Mouse (Mus musculus): ENCODE measurements around the gene Acpp.

Acpp gene

DNA sequence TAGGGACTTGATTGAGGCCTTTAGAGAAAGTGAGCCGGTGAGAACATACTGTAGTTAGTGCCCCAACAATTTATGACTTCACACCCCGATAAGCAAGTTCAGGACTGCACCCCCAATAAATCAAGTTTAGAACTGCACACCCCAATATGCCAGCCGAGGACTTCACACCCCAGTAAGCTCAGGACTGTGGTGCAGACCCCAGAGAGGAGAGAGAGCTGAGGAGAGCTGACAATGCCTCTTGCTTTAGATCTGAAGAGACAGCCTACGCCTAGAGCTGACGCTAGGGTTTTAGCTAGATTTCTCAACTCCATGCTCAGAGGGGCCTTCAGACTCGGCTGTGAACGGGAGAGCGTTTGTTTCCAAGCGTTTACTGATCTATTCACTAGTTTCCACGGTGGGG, 32.7 kb downstream of the Acpp start:
- no peak for DNase-seq (ENCODE audit: low spot score)

- no peak for DNase-seq (ENCODE audit: low spot score)
These were observed 33.2 kb downstream of the Acpp start for GRCm38 (mm10) chr9:104304376-104304775.

GRCm38 (mm10) chr9:104300569-104300968, 37.0 kb downstream of the Acpp start:
- DNase-seq (ENCODE audit: low spot score) = no peak

GRCm38 (mm10) chr9:104297041-104297440, 40.5 kb downstream of the Acpp start:
- DNase-seq (ENCODE audit: low spot score) = no peak

- no peak for DNase-seq (ENCODE audit: low spot score)
These were observed 52.6 kb downstream of the Acpp start for GRCm38 (mm10) chr9:104284934-104285333.

GRCm38 (mm10) chr9:104282536-104282935, 55.0 kb downstream of the Acpp start:
- no peak for DNase-seq (ENCODE audit: low spot score)

GRCm38 (mm10) chr9:104281737-104282136, 55.8 kb downstream of the Acpp start:
- no peak for DNase-seq (ENCODE audit: low spot score)

GRCm38 (mm10) chr9:104280725-104281495, 56.6 kb downstream of the Acpp start:
- DNase-seq (ENCODE audit: low spot score) = no peak

DNA sequence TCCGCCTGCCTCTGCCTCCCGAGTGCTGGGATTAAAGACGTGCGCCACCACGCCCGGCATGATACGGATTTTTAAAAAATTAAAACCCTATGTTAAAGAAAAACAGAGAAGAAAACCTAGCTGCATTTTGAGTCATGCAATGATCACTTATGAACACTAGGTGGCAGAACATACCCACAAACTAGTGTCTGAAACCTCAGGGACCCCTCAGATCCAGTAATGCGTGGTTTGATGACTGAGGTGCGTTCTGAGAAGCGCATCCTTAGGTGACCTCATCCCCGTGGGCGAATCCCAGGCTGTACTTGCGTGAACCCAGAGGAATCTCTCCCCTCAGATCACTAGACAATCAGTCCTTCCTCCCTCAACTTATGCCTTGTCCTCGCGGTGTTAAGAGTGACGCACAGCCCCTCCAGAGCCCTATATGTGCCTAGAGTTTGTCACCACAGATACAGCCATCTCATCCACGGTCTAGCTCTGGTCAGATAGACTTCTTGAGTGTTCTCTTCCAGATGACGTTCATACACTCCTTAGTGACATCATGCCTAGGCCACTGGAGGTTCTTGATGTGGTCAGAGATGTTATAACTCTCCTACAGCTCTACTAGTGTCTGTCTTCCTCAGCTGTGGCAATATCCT, 59.9 kb downstream of the Acpp start:
- DNase-seq (ENCODE audit: low spot score) = peak; percentile 20

GRCm38 (mm10) chr9:104275084-104275785, 62.3 kb downstream of the Acpp start:
- no peak for DNase-seq (ENCODE audit: low spot score)

- DNase-seq (ENCODE audit: low spot score) = no peak
These were observed 65.5 kb downstream of the Acpp start for GRCm38 (mm10) chr9:104272057-104272456.

DNA sequence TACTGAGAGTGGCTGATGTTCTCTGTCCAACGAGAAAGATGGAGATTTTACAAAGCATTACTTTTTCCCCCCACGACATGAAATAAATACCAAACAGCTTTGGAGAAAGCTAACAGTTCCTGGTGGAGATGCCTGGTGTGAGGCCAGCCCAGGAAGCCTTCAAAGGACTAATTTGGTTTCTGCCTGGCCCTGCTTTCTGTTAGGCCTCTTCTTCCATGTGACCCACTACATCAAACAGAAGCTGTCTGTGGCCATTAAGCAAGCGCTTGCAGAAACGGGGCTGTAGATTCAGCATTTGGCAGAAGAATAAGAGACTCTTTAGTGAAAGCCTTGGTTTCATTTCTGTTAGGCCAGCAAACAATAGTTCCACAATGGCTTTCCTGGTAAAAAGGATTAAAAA, 65.9 kb downstream of the Acpp start:
- no peak for DNase-seq (ENCODE audit: low spot score)

DNA sequence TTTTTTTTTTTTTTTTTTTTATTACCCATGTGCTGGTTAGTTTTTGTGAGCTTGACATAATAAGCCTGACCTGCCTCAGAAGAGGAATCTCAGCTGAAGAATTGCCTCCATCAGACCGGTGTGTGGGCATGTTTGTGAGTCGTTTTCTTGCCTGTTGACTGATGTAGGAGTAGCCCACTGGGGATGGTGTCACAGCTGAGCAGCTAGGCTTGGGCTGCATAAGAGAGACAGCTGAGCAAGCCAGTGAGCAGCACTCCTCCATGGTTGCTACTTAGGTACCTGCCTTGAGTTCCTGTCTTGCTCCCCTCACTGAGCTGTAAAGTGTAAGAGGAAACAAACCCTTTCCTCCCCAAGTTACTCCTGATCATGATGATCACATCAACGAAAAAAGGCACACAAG, 67.6 kb downstream of the Acpp start:
- no peak for DNase-seq (ENCODE audit: low spot score)

DNA sequence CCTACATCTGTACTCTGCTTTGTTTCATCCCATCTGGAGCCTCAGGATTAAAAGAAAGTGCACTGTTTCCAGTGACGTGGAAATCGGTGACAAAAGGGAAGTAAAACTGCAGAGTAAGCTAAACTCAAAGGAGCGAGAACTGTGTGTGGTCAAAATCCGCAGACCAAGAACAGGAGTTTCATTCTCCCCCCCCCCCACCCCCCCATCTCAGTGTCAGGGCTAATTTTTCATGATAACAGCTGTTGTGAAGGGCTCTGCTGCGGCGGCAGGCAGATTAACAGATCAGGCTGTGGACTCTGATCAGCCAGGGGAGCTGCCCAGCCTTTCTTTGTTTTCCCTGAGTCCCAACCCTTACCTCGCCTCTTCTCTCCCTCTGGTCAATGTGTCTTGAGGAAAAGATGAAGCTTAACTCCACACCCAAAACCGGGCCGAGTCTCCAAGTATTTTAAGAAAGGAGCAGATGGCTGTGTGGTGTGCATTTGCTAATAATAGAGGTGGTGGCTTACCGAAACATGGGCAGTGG, 68.1 kb downstream of the Acpp start:
- no peak for DNase-seq (ENCODE audit: low spot score)

DNA sequence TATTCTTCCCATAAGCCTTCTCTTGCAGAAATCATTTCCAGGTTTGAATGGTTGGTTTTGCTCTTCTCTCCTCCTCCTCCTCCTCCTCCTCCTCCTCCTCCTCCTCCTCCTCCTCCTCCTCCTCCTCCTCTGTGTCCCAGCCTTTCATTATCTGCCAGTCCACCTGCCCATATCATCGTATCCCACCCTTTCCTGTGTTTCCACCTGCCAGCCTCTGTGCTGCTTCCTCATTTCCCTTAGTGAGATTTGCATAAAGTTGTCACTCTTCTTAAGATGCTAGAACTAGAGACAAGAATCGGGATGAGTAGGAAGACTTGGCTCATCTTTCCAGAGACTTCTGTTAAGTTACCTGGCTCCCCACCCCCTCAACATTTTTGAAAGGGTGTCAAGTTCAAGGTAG, 73.0 kb downstream of the Acpp start:
- no peak for DNase-seq (ENCODE audit: low spot score)

- peak; percentile 96 for DNase-seq (ENCODE audit: low spot score)
These were observed 74.7 kb downstream of the Acpp start, which contains the start of gene Dnajc13 for GRCm38 (mm10) chr9:104262823-104263352. Dnajc13 (minus strand) TSS chr9:104262930.

GRCm38 (mm10) chr9:104262016-104262762, 75.4 kb downstream of the Acpp start:
- DNase-seq (ENCODE audit: low spot score) = no peak

GRCm38 (mm10) chr9:104260306-104260705, 77.2 kb downstream of the Acpp start:
- DNase-seq (ENCODE audit: low spot score) = no peak

GRCm38 (mm10) chr9:104256085-104256484, 81.5 kb downstream of the Acpp start:
- DNase-seq (ENCODE audit: low spot score) = no peak

DNA sequence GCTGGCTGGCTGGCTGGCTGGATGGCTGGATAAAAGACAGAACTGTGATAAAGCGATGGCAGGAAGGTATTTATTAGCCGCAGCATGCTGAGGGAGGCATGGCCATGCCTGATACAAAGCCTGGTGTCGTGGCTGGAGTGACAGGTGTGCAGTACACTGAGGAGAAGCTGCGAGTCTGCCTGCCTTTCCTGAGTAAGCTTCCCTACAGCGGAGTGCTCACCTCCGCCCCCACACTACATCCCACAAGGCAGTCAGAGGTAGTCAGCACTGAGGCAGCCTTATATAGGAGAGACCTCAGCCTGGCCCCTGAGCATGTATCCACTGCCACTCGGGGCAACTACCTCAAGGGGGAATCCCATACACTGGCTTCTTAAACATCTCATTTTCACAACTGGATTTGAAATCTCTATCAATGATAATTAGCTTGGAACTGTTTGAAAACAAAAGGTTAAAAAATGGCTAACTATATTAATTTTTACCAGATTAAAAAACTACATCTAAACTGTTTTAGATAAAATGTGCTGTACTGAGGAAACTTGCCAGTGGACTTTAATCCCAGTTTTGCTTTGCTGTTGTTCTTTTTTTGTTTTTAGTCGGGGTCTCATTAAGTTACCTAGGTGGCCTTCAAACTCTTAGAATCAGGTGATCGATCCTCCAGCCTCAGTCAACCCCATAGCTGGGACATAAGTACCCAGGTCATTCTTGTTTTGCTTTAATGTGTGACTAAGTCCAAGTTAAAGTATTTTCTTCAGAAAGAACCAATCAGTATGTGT, 83.0 kb downstream of the Acpp start:
- no peak for DNase-seq (ENCODE audit: low spot score)

DNA sequence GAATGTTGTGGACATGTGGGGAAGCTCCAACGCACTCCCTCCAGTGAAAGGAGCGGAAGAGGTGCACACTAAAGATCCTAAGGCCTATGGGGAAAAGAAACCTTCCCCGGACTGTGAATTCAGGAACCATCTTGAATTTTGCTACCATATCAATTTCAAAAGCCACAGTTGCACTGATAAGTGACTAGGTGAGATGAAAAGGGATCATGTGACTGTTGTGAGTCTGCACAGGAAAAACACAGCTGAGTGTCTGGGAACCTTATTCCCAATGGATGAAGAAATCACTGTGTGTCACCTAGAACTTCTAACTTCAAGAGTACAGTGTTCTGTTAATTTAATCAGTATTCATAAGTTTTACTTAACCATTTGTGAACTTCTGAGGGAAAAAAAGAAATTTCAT, 84.9 kb downstream of the Acpp start:
- no peak for DNase-seq (ENCODE audit: low spot score)
